Mouse (Mus musculus) myocyte (in vitro differentiated cells): ENCODE results near the gene Fbln2. TPM values are rescaled to one million over a fixed set of nuclear protein-coding genes. Genes with fewer than 3 reads are reported as not detected.
A peak's percentile ranks its signal among the peaks of the same experiment; 100 is the strongest.

Experiments used
- H3K27me3 ChIP-seq: one replicate; pipeline ENCODE4 v1.6.1; 2011; ENCODE audit not compliant: control insufficient read depth, insufficient read depth, insufficient read length
- H3K36me3 ChIP-seq: one replicate; pipeline ENCODE4 v1.6.1; 2011; ENCODE audit not compliant: control insufficient read depth, insufficient read depth
- H3K4me2 ChIP-seq: one replicate; pipeline ENCODE4 v1.6.1; 2011; ENCODE audit warnings: low read depth, control low read depth
- H3K4me3 ChIP-seq: one replicate; pipeline ENCODE4 v1.5.1; 2011; ENCODE audit warnings: mild to moderate bottlenecking, control low read depth, moderate library complexity
- H3K79me2 ChIP-seq: one replicate; pipeline ENCODE4 v1.6.1; 2011; ENCODE audit not compliant: control insufficient read depth, insufficient read depth
- H3ac ChIP-seq: one replicate; pipeline ENCODE4 v1.6.1; 2011; ENCODE audit not compliant: control insufficient read depth, insufficient read length
- CEBPB ChIP-seq: IDR thresholded peaks from 2 replicates; pipeline ENCODE4 v1.6.1; 2011; ENCODE audit warnings: mild to moderate bottlenecking, moderate library complexity; ENCODE audit not compliant: poor library complexity, insufficient read depth, severe bottlenecking
- E2F4 ChIP-seq: IDR thresholded peaks from one replicate; pipeline ENCODE4 v1.6.1; 2011; ENCODE audit warnings: mild to moderate bottlenecking, control low read depth, moderate library complexity; ENCODE audit not compliant: insufficient read depth
- MAX ChIP-seq: IDR thresholded peaks from one replicate; pipeline ENCODE4 v1.6.1; 2011; ENCODE audit warnings: low read depth, mild to moderate bottlenecking, control low read depth
- MYOD1 ChIP-seq, 3 experiments: IDR thresholded peaks; one replicate each; pipeline ENCODE4 v1.6.1; 2011; ENCODE audit warnings: control low read depth in 2 of 3, low read depth in 2 of 3, mild to moderate bottlenecking in 2 of 3, moderate library complexity in 1 of 3; ENCODE audit not compliant: insufficient read length in 2 of 3, control insufficient read depth in 1 of 3
- MYOG ChIP-seq, 3 experiments: IDR thresholded peaks; one replicate each; pipeline ENCODE4 v1.6.1; 2011; ENCODE audit warnings: control low read depth in 2 of 3, low read depth in 2 of 3, mild to moderate bottlenecking in 2 of 3; ENCODE audit not compliant: insufficient read length in 2 of 3, control insufficient read depth in 1 of 3, insufficient read depth in 1 of 3
- POLR2A ChIP-seq: IDR thresholded peaks from one replicate; pipeline ENCODE4 v1.6.1; 2011; ENCODE audit warnings: low read depth, mild to moderate bottlenecking, control low read depth, moderate library complexity; ENCODE audit not compliant: insufficient read length
- POLR2AphosphoS2 ChIP-seq: IDR thresholded peaks from one replicate; pipeline ENCODE4 v1.6.1; 2011; ENCODE audit warnings: low read depth, control low read depth; ENCODE audit not compliant: insufficient read length
- REST ChIP-seq: IDR thresholded peaks from one replicate; pipeline ENCODE4 v1.6.1; 2011; ENCODE audit warnings: mild to moderate bottlenecking, control low read depth, moderate library complexity; ENCODE audit not compliant: insufficient read depth, insufficient read length
- SRF ChIP-seq: IDR thresholded peaks from one replicate; pipeline ENCODE4 v1.6.1; 2011; ENCODE audit warnings: low read depth; ENCODE audit not compliant: control insufficient read depth, insufficient read length
- TCF12 ChIP-seq: IDR thresholded peaks from one replicate; pipeline ENCODE4 v1.6.1; 2011; ENCODE audit warnings: mild to moderate bottlenecking, control low read depth; ENCODE audit not compliant: poor library complexity, insufficient read depth, severe bottlenecking
- TCF3 ChIP-seq: IDR thresholded peaks from one replicate; pipeline ENCODE4 v1.6.1; 2011; ENCODE audit warnings: low read depth, control low read depth; ENCODE audit not compliant: insufficient read length
- USF1 ChIP-seq: IDR thresholded peaks from one replicate; pipeline ENCODE4 v1.6.1; 2011; ENCODE audit warnings: low read depth, mild to moderate bottlenecking, control low read depth, moderate library complexity
- polyA plus RNA-seq: library from polyadenylated mRNA; unstranded; fragments of >200 nt; fragmentation: generic; extraction: Trizol; gene quantifications from one replicate; pipeline ENCODE4 v1.2.1, GENCODE M21; 2012; ENCODE audit warnings: missing spikeins

Gene Fbln2
- polyA plus RNA-seq, 1 experiment = 167 TPM

GRCm38 (mm10) chr6:91245331-91245730, 33.1 kb downstream of the Fbln2 start:
- Histone ChIP-seq H3ac (no peak overlapping the region), H3K4me2 (no peak overlapping the region), H3K36me3 (no peaks in the 10 kb centered on the region), H3K27me3 (no peaks in the 10 kb centered on the region), H3K79me2 (peaks cover 5% of the 10 kb centered on the region), H3K4me3 (no peak overlapping the region)
- TF ChIP-seq TCF12 = no peak
- no peak for TF ChIP-seq POLR2A
- TF ChIP-seq TCF3 = no peak
- TF ChIP-seq MYOD1 (IDR thresholded peaks at IDR 0.05; ENCODE audit: control insufficient read depth in 1 of 3, insufficient read length in 2 of 3, low read depth in 2 of 3) = no peak
- no peak for TF ChIP-seq CEBPB
- no peak for TF ChIP-seq SRF
- TF ChIP-seq POLR2AphosphoS2 = no peak

GRCm38 (mm10) chr6:91247343-91247742, 35.1 kb downstream of the Fbln2 start:
- H3K4me2 ChIP-seq = no peak overlapping the region
- peaks cover 5% of the 10 kb centered on the region for H3K79me2 ChIP-seq
- TF ChIP-seq E2F4 (no peak), MAX (no peak), POLR2A (no peak), TCF3 (no peak), POLR2AphosphoS2 (no peak), MYOD1 (IDR thresholded peaks at IDR 0.05; ENCODE audit: control insufficient read depth in 1 of 3, insufficient read length in 2 of 3, low read depth in 2 of 3) (no peak), CEBPB (no peak), TCF12 (no peak)
- H3K27me3 ChIP-seq = no peaks in the 10 kb centered on the region
- no peaks in the 10 kb centered on the region for H3K36me3 ChIP-seq
- no peak overlapping the region for H3K4me3 ChIP-seq
- no peak overlapping the region for H3ac ChIP-seq

- no peak overlapping the region for H3ac ChIP-seq
- no peaks in the 10 kb centered on the region for H3K27me3 ChIP-seq
- H3K79me2 ChIP-seq = peaks cover under 1% of the 10 kb centered on the region
- H3K4me2 ChIP-seq = no peak overlapping the region
- no peaks in the 10 kb centered on the region for H3K36me3 ChIP-seq
- TF ChIP-seq POLR2AphosphoS2 (no peak), MYOD1 (IDR thresholded peaks at IDR 0.05; ENCODE audit: control insufficient read depth in 1 of 3, insufficient read length in 2 of 3, low read depth in 2 of 3) (no peak), TCF3 (no peak), SRF (no peak), MYOG (IDR thresholded peaks at IDR 0.05; ENCODE audit: control insufficient read depth in 1 of 3, insufficient read depth in 1 of 3, insufficient read length in 2 of 3, low read depth in 2 of 3) (no peak), USF1 (no peak), REST (no peak), CEBPB (no peak), MAX (no peak), E2F4 (no peak), POLR2A (no peak)
- no peak overlapping the region for H3K4me3 ChIP-seq
These were observed 36.4 kb downstream of the Fbln2 start for GRCm38 (mm10) chr6:91248627-91249026.

GRCm38 (mm10) chr6:91249797-91250196, 37.5 kb downstream of the Fbln2 start:
- no peaks in the 10 kb centered on the region for H3K36me3 ChIP-seq
- TF ChIP-seq POLR2AphosphoS2 = no peak
- no peak for TF ChIP-seq TCF12
- no peak for TF ChIP-seq MYOG (IDR thresholded peaks at IDR 0.05; ENCODE audit: control insufficient read depth in 1 of 3, insufficient read depth in 1 of 3, insufficient read length in 2 of 3, low read depth in 2 of 3)
- TF ChIP-seq USF1 = no peak
- no peak for TF ChIP-seq CEBPB
- no peak for TF ChIP-seq REST
- no peak for TF ChIP-seq MYOD1 (IDR thresholded peaks at IDR 0.05; ENCODE audit: control insufficient read depth in 1 of 3, insufficient read length in 2 of 3, low read depth in 2 of 3)
- no peak for TF ChIP-seq POLR2A
- no peak for TF ChIP-seq E2F4
- no peak for TF ChIP-seq SRF
- no peak for TF ChIP-seq MAX
- TF ChIP-seq TCF3 = no peak

GRCm38 (mm10) chr6:91259440-91260120, 47.3 kb downstream of the Fbln2 start:
- no peak overlapping the region for H3ac ChIP-seq
- H3K4me2 ChIP-seq = peak overlapping the region; percentile 61
- TF ChIP-seq MYOD1 (IDR thresholded peaks at IDR 0.05; ENCODE audit: control insufficient read depth in 1 of 3, insufficient read length in 2 of 3, low read depth in 2 of 3) = peak in 2 of 3 experiments; percentile 39 to 87
- peak; percentile 77 for TF ChIP-seq POLR2AphosphoS2
- no peak for TF ChIP-seq SRF
- peak; percentile 49 for TF ChIP-seq POLR2A
- TF ChIP-seq MYOG (IDR thresholded peaks at IDR 0.05; ENCODE audit: control insufficient read depth in 1 of 3, insufficient read depth in 1 of 3, insufficient read length in 2 of 3, low read depth in 2 of 3) = peak in 2 of 3 experiments; percentile 21 to 75
- no peaks in the 10 kb centered on the region for H3K79me2 ChIP-seq
- no peak overlapping the region for H3K4me3 ChIP-seq
- no peaks in the 10 kb centered on the region for H3K27me3 ChIP-seq
- peaks cover 8% of the 10 kb centered on the region for H3K36me3 ChIP-seq

More at GRCm38 (mm10) chr6:91249797-91250196, 37.5 kb downstream of the Fbln2 start:
- Histone ChIP-seq H3K27me3 (no peaks in the 10 kb centered on the region), H3K4me3 (no peak overlapping the region), H3K4me2 (no peak overlapping the region), H3K79me2 (no peaks in the 10 kb centered on the region), H3ac (no peak overlapping the region)
